Mouse (Mus musculus): ENCODE data around the gene Dusp28.
A peak's percentile ranks its signal among the peaks of the same experiment; 100 is the strongest.

The Dusp28 gene

DNA sequence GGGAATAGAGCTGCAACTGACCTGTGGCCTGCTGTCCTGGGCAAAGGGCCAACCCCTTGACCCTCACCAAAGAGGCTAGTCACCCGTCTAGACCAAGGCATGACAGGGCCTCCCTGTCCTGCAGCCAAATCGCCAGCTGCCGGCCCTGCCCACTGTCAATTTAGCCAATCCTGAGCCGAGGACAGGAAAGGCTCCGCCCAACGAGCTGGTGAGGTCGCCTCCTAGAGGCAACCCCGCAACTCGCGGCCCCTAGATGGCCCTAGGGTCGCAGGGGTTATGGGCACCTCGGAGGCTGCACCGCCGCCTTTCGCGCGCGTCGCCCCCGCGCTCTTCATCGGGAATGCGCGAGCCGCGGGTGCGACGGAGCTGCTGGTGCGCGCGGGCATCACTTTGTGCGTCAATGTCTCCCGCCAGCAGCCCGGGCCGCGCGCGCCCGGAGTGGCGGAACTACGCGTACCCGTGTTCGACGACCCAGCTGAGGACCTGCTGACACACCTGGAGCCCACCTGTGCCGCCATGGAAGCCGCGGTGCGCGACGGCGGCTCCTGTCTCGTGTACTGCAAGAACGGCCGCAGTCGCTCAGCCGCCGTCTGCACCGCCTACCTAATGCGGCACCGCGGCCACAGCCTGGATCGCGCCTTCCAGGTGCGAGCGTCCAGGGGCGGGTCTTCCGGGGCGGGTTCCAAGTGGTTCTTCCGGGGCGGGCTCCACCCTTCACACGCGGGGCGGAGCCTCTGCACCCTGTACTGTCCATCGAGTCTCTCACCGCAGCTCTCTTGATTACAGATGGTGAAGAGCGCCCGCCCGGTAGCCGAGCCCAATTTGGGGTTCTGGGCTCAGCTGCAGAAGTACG is at the start of gene Dusp28:
Dusp28 (plus strand) TSS at position 203 of the 853 bp plus-strand sequence.
- DNase-seq (ENCODE audit: low spot score in 2 of 2), result peak; percentile 81 to 91

DNA sequence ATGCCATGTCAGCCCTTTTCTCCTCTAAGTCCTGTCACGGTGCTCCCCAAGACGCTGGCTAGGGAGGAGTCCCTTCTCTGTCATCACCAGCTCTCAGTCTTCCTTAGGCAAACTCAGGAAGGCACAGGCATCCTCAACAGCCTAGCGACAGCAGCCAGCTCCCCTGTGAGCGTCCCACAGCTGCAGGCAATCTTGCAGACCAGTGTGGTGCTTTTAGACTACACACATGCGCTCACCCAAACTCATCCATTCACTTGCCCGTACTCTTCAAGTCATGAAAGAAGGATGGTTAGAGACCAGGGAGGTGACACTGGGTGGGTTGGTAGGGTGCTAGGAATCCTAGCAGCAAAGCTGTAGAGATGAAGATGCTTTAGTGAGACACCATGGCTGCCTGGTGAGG is 45.3 kb upstream of the Dusp28 start:
- DNase-seq (ENCODE audit: low spot score in 2 of 2), result no peak

DNA sequence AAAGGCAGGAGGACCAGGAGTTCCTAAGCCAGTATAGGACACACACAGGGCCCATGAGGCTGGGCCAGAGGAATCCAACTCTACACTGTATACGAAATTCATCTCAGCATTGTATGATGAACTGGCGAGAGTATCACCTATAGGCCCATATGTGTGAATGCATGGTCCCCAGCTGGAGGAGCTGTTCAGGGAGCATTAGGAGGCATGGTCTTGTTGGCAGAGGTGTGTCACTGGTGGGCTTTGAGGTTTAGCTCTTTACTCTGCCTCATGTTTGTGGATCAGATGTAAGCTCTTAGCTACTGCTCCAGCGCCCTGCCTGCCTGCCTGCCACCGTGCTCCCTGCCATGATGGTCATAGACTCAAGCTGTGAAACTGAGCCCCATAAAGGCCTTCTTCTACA is 43.5 kb upstream of the Dusp28 start:
- DNase-seq (ENCODE audit: low spot score in 2 of 2), result no peak

DNA sequence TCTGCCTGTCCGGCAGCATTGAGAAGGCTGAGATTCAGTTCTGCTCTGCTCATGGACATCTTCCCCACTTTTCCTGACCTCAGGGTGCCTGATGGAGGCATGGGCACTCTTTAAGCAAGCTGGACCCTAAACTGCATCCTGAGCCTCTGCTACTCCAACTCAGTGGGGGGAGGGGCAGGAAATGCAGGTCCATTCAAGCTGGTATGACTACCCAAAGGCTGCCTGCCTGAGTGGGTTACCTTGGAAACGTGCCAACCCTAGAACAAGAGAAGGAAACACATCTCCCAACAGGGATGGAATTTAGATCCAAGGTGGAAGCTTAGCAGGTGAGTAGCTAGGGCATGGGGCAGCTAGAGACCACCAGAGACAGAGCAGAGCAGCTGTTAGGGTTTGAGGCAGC is 40.6 kb upstream of the Dusp28 start:
- no peak for DNase-seq (ENCODE audit: low spot score in 2 of 2)

DNA sequence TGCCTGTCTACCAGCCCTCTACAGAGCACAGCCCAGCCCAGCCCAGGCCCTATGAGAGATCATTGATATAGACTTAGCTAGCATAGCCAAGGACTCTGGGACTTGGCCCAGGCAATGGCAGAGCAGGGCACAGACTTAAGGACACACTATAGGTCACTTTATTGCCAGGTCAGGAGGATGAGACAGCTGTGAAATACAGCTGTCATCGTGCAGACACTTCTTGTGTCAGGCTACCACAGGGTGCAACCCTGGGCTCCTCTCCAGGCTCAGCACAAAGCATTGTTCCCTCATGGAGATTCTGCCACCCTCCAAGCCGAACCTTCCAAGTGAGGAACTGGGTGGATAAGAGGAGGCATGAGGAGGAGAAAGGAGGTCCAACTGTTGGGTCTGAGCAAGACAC is 36.8 kb upstream of the Dusp28 start:
- no peak for DNase-seq (ENCODE audit: low spot score in 2 of 2)

DNA sequence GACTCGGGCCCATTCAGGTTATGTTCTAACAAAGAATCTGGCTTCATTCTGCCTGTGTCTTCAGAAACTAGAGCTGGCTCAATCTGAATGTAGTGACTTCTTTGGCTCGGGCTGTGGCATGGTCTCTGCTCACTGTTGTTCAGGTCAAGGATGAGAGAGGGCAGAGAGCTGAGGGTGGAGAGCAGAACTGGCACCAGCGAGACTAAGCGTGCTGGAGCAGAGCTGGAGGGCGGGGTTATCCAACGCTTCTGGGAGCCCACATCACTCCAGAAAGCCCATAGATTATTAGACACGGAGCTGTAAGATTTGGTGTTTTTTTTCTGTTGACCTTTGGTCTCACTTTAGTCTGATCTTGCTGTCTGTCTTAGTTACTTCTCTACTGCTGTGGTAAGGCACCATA is 34.1 kb upstream of the Dusp28 start:
- no peak for DNase-seq (ENCODE audit: low spot score in 2 of 2)

DNA sequence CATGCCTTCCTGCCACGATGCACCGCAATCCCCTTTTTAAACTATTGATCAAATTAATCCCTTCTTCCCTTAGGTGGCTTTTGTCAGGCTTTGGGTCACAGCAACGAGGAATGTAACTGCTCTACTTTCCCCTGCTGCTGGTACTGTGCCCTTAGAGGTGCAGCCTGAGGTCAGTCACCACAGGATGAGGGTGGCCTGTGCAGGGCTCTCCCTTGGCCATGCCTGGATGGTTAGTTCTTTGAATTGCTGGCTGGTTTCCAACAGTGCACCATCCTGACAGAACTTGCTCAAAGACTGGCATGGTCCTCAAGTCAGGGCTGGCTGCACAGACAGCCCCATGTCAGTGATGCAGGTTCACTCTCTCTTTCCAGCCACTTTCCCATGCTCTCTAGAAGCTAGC is 32.8 kb upstream of the Dusp28 start:
- DNase-seq (ENCODE audit: low spot score in 2 of 2), result no peak

DNA sequence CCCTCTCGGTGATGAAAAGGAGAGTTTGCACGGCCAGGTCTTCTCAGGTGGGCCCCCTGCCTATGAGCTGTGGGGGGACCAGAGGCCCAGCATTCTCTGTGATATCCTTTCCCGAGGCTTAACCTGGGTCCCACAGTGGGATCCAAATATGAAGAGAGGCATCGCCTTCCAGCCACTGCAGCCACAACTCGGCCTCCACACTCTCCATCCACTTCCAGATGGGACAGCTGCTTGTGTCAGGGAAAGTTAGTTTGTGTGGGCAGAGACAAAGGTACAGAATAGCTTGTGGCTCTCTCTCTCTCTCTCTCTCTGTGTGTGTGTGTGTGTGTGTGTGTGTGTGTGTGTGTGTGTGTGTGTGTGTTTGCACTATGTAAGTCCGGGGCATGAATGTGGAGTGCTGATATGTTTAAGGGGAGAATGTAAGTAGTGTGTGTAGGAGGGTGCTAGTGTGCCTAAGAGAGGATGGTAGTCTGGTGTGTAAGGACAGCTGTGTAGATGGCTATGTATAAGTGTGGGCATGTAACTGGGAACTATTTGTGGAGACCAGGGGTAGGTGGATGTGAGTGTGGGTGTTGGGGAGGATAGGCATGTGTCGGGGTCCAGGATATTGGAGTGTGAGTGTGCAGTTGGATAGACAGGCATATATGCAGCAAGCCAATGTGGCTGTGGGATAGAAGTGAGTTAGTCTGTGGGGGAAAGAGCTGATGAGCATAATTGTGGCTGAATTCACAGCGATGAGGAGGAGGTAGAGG is 31.2 kb upstream of the Dusp28 start:
- no peak for DNase-seq (ENCODE audit: low spot score in 2 of 2)

DNA sequence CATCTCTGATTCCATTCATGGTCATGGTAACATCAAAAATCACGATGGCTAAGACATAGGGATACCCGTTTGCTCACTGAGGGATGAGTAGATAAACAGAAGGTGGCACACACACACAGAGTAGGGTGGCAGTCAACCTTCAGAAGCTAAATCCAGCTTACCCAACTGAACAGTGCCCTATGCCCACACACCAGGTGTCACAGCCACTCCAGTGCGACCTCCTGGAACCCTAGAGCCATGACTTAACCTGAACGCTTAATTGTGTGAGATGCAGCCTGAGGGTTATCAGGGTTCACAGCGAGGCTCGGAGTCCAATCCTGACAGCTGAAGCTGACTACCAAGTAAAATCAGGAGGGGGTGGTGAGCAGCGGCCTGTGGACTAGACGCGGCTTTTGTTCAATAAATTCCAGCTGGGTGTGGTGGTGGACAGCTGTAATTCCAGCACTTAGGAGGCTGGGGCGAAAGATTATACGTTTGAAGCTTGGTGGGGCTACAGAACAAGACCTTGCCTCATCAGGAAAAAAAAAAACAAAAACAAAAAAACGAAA is 29.3 kb upstream of the Dusp28 start:
- no peak for DNase-seq (ENCODE audit: low spot score in 2 of 2)

DNA sequence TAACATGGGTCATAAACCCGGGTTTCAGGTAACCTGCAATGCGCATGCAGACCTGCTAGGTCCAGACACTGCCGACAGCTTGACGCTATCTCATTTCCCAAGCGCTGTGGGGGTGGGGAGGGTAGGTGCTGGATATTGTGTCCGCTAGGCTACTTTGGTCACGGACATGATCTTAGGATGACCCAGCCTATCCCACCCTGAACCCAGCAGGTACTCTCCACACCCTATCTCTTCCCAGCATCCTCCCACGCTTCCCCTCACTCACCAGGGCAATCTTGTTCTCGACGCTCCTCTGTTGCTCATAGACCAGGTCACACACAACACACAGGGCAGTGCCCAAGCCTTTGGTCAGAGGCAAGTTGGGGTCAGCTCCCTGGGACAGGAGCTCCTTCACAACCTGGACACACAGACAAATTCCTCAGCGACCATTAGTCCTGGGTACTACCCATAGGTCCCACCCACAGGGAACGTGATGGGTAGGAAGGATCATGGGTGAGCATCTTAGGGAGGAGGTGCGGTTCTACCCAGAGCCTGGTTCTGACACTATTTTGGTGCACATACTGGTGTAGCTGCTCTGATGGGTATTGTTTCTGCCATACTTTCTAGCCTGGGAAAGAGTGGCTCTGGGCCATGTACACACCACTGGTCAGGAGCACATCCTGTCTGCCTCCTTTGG is 28.6 kb upstream of the Dusp28 start:
- no peak for DNase-seq (ENCODE audit: low spot score in 2 of 2)

DNA sequence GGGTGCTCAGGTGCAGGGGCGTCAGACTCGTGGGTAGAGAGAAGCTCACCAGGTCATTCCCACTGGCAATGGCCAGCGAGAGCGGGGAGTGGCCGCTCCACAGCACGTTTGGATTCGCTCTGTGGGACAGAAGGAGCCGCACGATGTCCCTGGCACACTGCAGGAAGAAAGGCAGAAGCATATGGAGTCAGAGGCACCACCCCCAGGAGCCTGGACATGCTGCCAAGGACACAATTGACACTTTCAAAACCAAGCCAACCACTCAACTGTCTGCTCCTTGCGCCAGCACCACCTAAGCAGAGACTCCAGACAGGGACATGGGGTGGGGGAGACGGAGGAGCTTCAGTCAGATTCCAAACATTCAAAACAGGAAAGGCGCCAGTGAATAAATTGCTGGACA is 27.5 kb upstream of the Dusp28 start:
- DNase-seq (ENCODE audit: low spot score in 2 of 2), result no peak

DNA sequence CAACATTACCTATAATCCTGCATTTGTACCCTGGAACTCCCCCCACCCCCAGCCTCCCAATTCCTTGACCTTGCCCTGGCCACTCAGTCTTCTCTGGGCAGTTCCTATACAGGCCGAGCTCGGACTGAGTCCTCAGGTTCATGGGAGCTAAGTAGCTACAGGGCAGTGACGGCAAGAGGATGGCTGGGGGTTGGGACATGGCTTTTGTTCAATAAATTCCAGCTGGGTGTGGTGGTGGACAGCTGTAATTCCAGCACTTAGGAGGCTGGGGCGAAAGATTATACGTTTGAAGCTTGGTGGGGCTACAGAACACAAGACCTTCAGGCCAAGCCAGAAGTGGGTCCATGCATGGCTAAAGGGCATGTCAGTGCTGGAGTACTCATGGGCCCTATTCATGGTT is 26.7 kb upstream of the Dusp28 start:
- no peak for DNase-seq (ENCODE audit: low spot score in 2 of 2)

DNA sequence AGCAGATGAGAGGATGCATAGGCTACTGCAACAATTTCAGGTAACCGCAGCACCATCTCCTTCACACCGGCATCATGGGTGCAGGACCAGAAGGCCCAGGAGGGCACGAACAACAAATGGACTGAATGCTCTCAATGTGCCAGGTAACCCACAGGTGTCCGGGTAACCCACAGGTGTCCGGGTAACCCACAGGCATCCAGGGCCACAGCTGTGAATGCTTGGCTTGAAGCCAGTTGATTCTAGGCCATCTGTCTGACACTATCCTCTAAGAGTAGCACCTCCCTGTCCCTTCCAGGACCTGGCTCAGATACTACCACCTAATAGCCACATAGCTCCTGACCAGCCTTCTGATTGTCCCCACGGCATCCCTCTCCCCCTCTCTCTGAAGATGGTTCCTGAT is 24.8 kb upstream of the Dusp28 start:
- no peak for DNase-seq (ENCODE audit: low spot score in 2 of 2)

DNA sequence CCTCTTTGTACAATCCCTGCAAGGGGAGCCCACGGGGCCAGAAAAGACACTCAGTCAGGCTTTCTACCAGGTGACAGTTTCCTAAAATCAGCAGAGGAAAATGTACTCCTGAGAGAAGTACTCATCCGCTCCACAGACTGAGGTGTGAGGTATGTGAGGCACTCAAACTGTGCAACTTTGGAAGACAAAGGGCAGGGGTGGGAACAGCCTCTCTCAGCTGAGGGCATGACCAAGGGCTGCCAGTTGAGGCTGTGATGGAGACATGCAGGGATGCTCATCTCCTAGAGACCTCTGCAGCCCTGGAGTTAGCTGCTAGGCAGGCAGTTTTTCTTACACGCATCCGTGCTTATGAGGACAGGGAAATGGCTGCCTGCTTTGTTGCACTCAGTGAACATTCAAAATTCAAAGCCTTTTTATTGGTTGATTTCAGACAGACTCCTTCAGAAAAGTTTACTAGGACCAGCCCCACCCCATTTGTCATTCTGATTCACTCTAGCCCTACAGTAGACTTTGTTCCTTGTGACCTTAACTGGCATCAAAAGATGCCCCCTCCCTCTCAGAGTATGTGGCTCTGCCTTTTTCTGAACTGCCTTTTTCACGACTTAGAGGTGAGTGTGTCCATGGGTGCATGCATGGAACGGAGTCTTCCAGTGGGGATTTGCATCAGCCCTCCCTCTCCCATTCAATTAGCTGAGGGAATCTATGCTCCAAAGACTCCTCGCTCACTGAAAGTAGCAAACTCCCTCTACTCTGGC is 17.7 kb upstream of the Dusp28 start:
- no peak for DNase-seq (ENCODE audit: low spot score in 2 of 2)

DNA sequence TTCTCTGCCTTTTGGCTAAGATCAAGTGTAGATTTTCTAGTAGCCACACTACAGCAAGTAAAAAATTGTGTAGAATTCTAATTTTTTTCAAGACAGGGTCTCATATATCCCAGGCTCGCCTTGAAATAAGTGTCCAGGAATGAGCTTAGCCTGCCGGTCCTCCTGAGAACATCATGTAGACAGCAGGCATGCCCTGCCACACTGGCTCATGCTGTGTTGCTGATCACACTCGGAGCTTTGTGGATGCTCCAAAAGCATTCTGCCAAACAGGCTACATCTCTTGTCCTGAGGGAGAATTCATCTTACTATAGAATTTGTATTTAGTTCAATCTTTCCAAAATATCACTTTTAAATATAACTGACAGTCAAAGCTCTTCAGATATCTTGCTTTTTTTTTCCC is 14.0 kb upstream of the Dusp28 start:
- no peak for DNase-seq (ENCODE audit: low spot score in 2 of 2)

DNA sequence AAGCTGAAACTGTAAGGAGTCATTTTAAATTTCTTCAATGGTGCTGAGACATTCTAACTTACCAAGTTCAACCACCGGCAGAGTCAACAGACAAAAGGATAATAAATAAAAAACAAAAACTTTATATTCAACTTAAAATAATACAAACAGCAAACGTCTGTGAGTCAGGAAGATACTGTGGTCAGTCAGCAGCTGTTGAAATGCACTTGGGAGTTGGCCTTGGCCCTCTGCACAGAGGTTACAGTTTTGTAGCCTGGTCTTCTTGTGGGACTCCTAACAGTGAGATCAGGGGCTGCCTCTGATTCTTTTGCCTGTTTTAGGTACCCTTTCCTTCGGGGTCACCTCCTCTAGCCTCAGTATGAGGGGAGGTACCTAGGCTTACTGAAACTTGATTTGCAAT is 12.9 kb upstream of the Dusp28 start:
- DNase-seq (ENCODE audit: low spot score in 2 of 2), result no peak

DNA sequence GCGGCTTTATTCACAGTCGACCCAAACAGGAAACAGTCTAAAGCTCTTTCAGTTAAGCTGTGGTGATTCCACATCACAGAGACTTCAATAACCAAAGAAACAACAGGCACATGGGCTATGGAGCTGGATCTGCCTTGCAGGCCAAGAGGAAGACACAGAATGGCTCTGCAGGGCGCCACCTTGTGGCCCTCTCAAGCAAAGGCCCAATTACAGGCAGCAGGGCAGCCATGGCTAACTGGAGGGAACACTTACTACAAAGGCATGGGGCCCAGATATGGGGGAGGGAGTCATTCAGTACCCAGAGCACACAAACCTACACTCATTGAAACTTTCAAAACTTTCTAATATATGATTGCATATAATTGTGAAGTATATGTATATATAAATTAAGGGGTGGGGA is 11.7 kb upstream of the Dusp28 start:
- DNase-seq (ENCODE audit: low spot score in 2 of 2), result peak; percentile 39 to 76

DNA sequence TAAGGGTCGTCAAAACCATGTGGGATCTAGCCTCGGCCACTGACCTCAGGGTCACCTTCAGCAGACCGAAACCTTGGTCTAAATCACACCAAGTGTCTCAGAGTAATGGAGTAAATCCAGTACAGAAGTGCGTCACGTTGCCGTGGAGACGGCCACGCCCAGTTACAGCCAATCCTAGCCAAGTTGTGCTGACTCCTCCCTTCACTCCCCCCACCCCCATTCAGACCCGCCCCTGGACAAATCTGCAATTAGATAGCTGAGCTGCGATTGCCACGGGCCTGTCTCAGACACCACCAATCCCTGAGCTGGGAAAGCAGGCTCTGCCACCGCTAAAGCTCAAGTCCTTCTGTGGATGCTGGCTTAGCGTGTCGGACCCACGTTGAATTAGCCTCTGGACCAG is 4.0 kb upstream of the Dusp28 start, which contains the start of gene Ankmy1:
Ankmy1 (minus strand) TSS at position 121 of the 400 bp plus-strand sequence.
- peak in 1 of 2 experiments; percentile 50 for DNase-seq (ENCODE audit: low spot score in 2 of 2)

DNA sequence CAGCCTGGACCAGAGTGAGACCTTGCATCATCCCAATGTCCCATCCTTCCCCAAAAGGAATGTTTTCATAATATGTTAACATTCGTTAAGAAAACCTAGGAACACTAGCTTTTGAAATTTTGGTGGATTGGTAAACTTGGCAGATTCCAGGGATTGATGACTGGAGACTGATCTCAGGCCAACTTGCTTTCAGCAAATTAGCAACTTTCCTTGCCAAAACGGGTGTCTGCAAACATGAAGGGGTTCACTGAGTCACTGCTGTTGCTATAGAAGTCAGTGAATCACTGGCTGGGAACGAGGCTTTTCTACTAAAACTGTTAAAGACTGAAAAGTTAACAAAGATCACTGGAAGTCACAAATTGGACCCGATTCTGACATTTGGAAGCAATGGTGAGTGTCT is 3.2 kb upstream of the Dusp28 start:
- DNase-seq (ENCODE audit: low spot score in 2 of 2), result no peak

DNA sequence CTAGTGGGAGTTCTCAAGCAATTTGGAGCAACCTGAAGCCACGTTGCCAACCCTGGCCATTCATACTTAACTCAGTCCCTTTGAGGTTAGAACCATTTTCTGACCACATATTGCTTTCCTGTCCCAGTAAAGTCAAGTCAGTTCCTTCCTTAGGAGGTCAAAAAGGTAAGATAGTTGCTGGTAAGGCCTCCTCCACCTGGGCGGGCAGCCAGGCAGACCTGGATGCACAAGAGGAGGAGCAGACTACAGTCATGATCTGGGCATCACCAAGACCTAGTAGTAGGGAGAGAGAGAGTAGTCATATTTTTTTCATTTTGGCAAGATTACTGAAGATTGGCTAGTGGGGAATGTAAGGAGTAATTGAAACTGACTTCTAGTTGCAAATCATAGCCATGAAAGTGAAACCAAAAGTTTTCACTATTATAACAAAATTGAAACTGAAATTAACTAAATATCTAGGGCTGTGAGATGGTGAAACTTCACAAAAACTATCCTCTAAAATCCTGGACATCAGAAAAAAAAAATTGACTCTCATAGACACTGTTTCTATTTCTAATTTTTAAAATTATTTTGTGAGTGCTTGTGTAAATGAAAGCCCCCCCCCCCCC is 974 bp upstream of the Dusp28 start:
- DNase-seq (ENCODE audit: low spot score in 2 of 2), result no peak
